Mouse (Mus musculus) testis, postnatal 14 days (tissue): ENCODE measurements around the gene Cx3cr1.

Source experiments
- DNase-seq: peaks from one replicate; pipeline ENCODE4 v3.0.0; 2021; ENCODE audit warnings: low spot score

The Cx3cr1 gene

GRCm38 (mm10) chr9:119973869-119974520 lies 95.7 kb downstream of the Cx3cr1 start:
- DNase-seq, result peak; percentile 86

- DNase-seq, result no peak
Observed at GRCm38 (mm10) chr9:119973281-119973680, 96.4 kb downstream of the Cx3cr1 start.

- DNase-seq, result no peak
Observed at GRCm38 (mm10) chr9:119972582-119972981, 97.1 kb downstream of the Cx3cr1 start.

GRCm38 (mm10) chr9:119972166-119972565 lies 97.5 kb downstream of the Cx3cr1 start:
- DNase-seq, result no peak

- no peak for DNase-seq
Observed at GRCm38 (mm10) chr9:119970763-119971656, 98.7 kb downstream of the Cx3cr1 start.

GRCm38 (mm10) chr9:119970221-119970620 lies 99.5 kb downstream of the Cx3cr1 start:
- no peak for DNase-seq

GRCm38 (mm10) chr9:119969811-119970210 lies 99.9 kb downstream of the Cx3cr1 start:
- DNase-seq, result no peak

GRCm38 (mm10) chr9:119966221-119966910 lies 103.3 kb downstream of the Cx3cr1 start:
- DNase-seq, result no peak

- DNase-seq, result no peak
Observed at GRCm38 (mm10) chr9:119965186-119965585, 104.5 kb downstream of the Cx3cr1 start.

- no peak for DNase-seq
Observed at GRCm38 (mm10) chr9:119964206-119964605, 105.5 kb downstream of the Cx3cr1 start.

- peak; percentile 56 for DNase-seq
Observed at GRCm38 (mm10) chr9:119962987-119963667, 106.6 kb downstream of the Cx3cr1 start.

GRCm38 (mm10) chr9:119962216-119962615 lies 107.5 kb downstream of the Cx3cr1 start:
- no peak for DNase-seq

GRCm38 (mm10) chr9:119958835-119959234 lies 110.8 kb downstream of the Cx3cr1 start:
- DNase-seq, result no peak

- DNase-seq, result no peak
Observed at GRCm38 (mm10) chr9:119951388-119951787, 118.3 kb downstream of the Cx3cr1 start.

GRCm38 (mm10) chr9:119950434-119950833 lies 119.2 kb downstream of the Cx3cr1 start:
- no peak for DNase-seq

GRCm38 (mm10) chr9:119948804-119949203 lies 120.9 kb downstream of the Cx3cr1 start:
- DNase-seq, result no peak

- DNase-seq, result no peak
Observed at GRCm38 (mm10) chr9:119945173-119945900, 124.3 kb downstream of the Cx3cr1 start.

GRCm38 (mm10) chr9:119943326-119943725 lies 126.4 kb downstream of the Cx3cr1 start:
- DNase-seq, result no peak

GRCm38 (mm10) chr9:119941861-119942260 lies 127.8 kb downstream of the Cx3cr1 start:
- DNase-seq, result no peak

- no peak for DNase-seq
Observed at GRCm38 (mm10) chr9:119941407-119941806, 128.3 kb downstream of the Cx3cr1 start.

GRCm38 (mm10) chr9:119939646-119940045 lies 130.0 kb downstream of the Cx3cr1 start:
- no peak for DNase-seq
